Mouse (Mus musculus) lung, adult 2 months (tissue): ENCODE measurements at regions not wholly inside any gene's neighbourhood (a gene's known extent, or its start where the extent isn't known, plus 50 kb on each side); places are given as distances from the start of the nearest gene placed in this dataset.

ENCODE experiments used
- DNase-seq: peaks from one replicate; pipeline ENCODE4 v3.0.0; 2022
- H3K4me1 ChIP-seq: fragments of 200-500 bp; 2 replicates; pipeline ENCODE4 v1.6.1; 2011; ENCODE audit warnings: low read length; ENCODE audit not compliant: control insufficient read depth, insufficient read depth
- H3K4me3 ChIP-seq: fragments of 200-500 bp; replicated peaks from 2 replicates; pipeline ENCODE3; 2011; ENCODE audit warnings: low read depth, mild to moderate bottlenecking, control low read depth, low read length; ENCODE audit errors: extremely low read depth
- CTCF ChIP-seq: fragments of 200-500 bp; IDR thresholded peaks from 2 replicates; pipeline ENCODE4 v1.5.1; 2011; ENCODE audit warnings: mild to moderate bottlenecking, low read length, control low read depth; ENCODE audit not compliant: insufficient read depth
- POLR2A ChIP-seq: fragments of 200-500 bp; IDR thresholded peaks from 2 replicates; pipeline ENCODE4 v1.6.1; 2011; ENCODE audit warnings: low read depth, mild to moderate bottlenecking, control low read depth, low read length, borderline replicate concordance; ENCODE audit errors: extremely low read depth
- WGBS: fragments of 180-500 bp; shearing (Covaris S2); methylation state at CpG from one replicate; pipeline ENCODE4 v1.1.7; 2018; 5-methylcytosine and 5-hydroxymethylcytosine counted together

DNA sequence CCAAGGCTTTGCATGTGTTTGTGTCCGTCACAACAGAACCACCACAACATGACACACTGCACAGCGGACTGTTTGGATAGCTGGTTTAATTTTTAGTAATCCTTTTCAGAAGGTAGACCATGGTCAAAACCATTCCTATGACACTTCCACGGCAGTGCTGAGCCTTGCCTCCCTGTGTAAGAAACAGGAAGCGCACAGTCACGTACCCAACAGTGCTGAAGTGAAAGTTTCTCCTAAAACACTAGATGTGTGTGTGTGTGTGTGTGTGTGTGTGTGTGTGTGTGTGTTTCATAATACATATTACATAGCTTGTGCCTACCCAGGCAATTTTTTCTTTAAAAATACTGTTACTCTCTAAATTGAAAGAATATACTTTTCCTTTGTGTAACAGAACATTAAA is 331.0 kb downstream of the Foxa2 start:
- WGBS, result 71% methylated on average over 5 of the region's 5 CpGs
- Histone ChIP-seq H3K4me1 (no peaks in the 10 kb centered on the region), H3K4me3 (no peak overlapping the region)
- DNase-seq, result no peak
- TF ChIP-seq POLR2A (no peak), CTCF (no peak)

DNA sequence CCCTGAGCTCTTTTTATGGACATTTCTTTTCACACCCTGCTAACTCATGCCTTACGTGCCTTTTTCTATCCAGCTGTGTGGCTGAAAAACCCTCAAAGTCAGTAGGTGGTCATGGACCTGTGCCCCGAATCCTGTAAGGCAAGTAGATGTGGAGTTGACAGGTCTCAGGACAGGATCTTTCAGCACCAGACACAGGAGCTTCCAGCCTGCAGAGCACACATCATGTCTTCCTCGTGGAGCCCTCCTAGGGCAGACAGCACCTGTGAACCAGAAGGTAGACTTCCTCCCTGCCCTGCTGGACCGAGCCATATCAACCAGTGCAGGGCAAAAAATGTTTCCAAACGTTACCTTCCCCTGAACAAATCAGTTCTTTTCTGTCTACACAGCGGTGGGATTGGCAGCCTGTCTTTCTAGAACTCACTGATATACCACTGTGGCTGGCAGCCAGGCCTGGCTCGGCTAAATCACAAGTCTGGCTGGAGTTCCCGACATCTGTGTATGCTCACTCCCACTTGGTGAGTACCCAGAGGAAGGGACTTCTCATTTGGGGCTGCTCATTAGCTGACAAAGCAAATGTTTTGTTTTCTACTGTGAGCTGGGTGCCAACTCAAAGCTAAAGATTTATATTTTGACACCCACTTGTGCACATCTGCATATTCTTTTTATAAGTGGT is 336.0 kb downstream of the Foxa2 start:
- DNase-seq, result no peak
- TF ChIP-seq CTCF (no peak), POLR2A (no peak)
- Histone ChIP-seq H3K4me1 (no peaks in the 10 kb centered on the region), H3K4me3 (no peak overlapping the region)
- 47% methylated on average over 8 of the region's 8 CpGs for WGBS

DNA sequence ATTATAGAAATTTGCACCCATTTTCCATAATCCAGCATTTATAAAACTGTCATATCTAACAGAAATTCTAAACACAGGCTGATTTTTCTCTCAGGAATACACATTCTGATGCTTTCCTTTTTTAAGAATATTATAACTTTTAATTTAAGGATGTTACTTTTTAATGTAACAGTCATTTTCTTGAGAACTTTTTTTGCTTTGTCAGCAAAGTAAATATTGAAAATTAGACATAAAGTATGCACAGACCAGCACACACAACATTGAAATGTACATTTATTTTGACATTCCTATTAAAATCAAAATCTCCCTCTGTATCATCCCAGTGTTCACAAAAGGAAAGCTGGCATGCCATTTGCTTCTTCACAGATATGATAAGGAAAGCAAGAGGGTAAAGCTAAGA is 337.0 kb downstream of the Foxa2 start:
- TF ChIP-seq POLR2A, result no peak
- TF ChIP-seq CTCF, result no peak
- DNase-seq, result no peak

DNA sequence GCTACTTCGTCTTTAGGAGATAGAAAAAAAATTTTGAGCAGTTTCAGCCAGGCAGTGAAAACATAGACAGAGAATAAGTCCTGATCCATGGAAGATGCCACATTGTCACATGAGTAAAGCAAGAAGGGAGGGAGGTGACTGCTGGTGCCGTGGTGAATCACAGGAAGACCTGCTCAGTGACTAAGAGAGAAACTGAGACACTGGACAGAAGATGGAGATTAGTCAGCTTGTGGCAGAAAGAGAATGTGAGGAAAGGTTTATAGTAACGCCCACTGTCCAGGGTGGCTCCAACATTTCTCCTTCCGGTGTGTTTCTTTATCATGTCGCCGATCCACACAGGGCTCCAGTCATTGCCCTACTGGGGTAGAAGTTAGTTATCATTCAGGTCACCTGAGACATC is 339.6 kb downstream of the Foxa2 start:
- WGBS, result 76% methylated on average over 6 of the region's 6 CpGs
- no peak overlapping the region for H3K4me3 ChIP-seq
- TF ChIP-seq CTCF (no peak), POLR2A (no peak)
- H3K4me1 ChIP-seq, result no peaks in the 10 kb centered on the region
- no peak for DNase-seq

More for the DNA sequence above, 337.0 kb downstream of the Foxa2 start:
- no peak overlapping the region for H3K4me3 ChIP-seq
- no peaks in the 10 kb centered on the region for H3K4me1 ChIP-seq

DNA sequence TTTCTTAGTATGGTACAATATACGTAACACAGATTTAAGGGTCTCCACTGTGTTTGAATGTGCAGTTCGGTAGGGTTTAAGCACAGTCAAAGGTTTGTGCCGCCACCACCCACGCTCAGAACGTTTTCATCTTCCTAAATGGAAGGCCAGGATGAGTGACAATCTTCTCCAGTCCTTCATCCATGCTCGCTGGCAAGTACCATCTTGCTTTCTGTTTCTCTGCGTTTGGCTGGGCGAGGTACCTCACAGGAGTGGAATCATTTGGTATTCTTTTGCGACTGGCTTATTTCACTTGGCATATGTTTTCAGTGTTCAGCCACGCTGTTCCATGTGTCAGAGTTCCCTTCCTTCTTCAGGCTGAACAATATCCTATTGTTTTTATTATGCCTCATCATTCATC is 342.3 kb downstream of the Pax1 start:
- Histone ChIP-seq H3K4me1 (no peaks in the 10 kb centered on the region), H3K4me3 (no peak overlapping the region)
- no peak for TF ChIP-seq CTCF
- no peak for TF ChIP-seq POLR2A
- DNase-seq, result no peak
- 70% methylated on average over 10 of the region's 10 CpGs for WGBS

DNA sequence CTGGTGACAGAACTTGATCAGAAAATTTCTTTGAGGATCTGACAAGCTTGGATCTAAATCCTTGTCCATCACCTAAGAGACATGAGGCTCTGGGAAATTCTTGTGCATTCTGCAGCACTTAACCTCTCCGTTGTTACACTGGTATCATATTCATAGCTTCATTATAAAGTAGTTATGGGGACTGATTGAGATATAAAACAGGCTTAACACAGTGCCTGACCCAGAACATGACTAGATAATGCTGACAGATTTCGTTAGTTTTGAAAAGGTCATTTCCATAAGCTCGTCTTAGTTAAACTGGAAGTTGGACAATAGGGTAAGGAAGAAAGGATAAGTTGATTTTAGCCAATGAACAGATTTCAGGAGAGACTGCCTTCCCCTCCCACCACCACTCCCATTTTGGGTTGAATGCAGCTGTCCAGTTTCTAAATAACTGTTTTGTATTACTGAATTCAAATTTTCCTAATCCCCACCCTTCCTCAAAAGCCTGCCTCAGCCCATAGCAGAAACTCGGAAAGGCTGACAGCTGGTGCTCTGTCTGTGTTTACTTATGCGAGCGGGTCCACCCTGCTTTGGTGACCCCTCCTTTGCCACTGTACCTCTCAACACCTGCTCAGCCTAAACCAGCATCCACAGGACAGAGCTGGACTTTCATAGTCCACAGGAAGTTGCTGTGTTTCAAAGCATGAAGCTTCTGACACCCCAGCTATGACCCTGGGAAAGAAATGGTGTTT is 340.8 kb downstream of the Pax1 start:
- H3K4me3 ChIP-seq, result no peak overlapping the region

DNA sequence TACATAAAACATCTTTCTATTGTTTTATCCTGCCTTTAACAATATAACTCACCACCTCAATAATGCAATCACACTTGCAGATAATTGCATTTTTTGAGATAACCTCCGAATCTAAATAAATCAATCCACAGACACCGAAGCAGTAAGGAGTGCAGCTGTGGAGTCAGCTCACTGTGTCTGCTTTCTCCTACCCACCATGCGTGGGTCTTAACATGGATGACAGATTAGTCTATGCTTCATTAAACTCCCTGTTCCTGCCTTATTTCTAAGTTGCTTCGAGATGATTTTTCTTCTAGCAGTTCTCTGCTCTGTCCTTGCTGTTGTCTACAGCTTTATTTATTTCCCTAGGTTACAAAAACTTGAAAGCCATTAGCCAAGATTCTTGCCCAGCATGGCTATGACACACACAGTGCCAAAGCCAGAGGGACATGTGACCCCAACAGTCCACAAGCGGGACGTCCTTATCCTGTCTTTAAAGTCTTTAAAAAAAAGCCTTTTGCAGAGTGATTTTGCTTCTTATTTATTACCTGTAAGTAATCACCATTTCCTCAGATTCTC is 337.9 kb downstream of the Pax1 start:
- TF ChIP-seq CTCF, result no peak
- no peak for TF ChIP-seq POLR2A
- Histone ChIP-seq H3K4me1 (no peaks in the 10 kb centered on the region), H3K4me3 (no peak overlapping the region)
- no peak for DNase-seq
- whole genome bisulfite sequencing, result 52% methylated on average over 6 of the region's 6 CpGs

More for the DNA sequence above, 340.8 kb downstream of the Pax1 start:
- WGBS, result 38% methylated on average over 6 of the region's 6 CpGs
- TF ChIP-seq CTCF, result no peak
- H3K4me1 ChIP-seq, result no peaks in the 10 kb centered on the region
- no peak for DNase-seq

DNA sequence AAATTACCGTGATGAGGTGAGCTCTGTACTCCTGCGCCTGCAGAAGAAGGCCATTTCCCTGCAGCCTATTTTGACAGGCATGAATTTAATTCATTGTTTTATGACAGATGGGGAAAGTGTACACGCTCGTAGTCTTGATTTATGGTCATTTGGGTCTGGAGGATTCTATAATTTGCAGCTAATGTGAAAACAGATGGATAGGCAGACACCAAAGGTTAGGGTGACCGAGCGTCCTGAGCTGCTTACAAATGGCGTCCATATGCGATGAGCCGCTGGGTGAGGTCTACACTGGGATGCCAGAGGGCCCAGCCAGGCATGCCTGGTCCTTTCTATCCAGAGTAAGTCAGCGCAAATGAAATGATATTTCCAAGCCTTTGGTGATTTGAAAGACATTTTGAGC is 330.2 kb downstream of the Pax1 start:
- no peaks in the 10 kb centered on the region for H3K4me1 ChIP-seq
- 81% methylated on average over 10 of the region's 10 CpGs for WGBS
- no peak for TF ChIP-seq CTCF
- TF ChIP-seq POLR2A, result no peak
- DNase-seq, result no peak
- no peak overlapping the region for H3K4me3 ChIP-seq

DNA sequence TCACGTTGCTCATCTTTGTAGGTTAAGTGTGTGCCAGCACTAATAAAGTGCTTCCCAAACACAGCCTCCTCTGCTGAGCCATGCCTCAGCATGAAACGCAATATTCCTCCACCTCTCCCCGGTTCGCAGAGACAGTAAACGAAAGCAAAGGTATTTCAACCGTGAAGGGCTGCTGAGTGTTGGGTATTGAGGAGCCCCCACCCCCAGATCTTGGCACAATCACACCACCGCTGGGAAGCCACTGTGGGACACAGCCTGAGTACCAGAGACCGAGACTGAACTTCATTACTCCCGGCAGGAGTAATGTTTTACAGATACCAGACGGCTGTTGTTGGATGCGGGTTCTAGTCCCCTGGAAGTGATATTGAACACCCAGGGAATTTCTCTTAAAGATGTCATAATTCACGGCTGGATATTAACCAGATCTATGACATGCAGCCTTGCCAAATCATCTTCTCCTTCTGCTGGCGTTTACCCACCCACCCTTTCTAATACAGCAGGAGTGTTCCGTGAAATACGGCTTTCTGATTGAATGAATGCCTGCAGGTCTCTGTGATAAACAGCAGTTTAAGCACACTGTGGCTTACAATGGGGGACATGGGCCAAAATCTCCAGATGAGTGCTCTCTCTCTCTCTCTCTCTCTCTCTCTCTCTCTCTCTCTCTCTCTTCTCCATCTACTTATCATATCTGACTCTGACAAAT is 328.9 kb downstream of the Pax1 start:
- no peaks in the 10 kb centered on the region for H3K4me1 ChIP-seq
- TF ChIP-seq CTCF, result no peak
- no peak for TF ChIP-seq POLR2A
- WGBS, result 67% methylated on average over 15 of the region's 15 CpGs
- DNase-seq, result no peak
- no peak overlapping the region for H3K4me3 ChIP-seq
